Mouse (Mus musculus) embryonic fibroblast, embryonic 13.5 days (primary cell): ENCODE results near the gene Sh3bp5.

ENCODE experiments used
- CTCF ChIP-seq: IDR thresholded peaks from 2 replicates; pipeline ENCODE4 v1.5.1; 2011; ENCODE audit warnings: mild to moderate bottlenecking, control low read depth, low read length, moderate library complexity, borderline replicate concordance; ENCODE audit not compliant: insufficient read depth
- POLR2A ChIP-seq: IDR thresholded peaks from 2 replicates; pipeline ENCODE4 v1.6.1; 2011; ENCODE audit warnings: low read depth, mild to moderate bottlenecking, control low read depth, low read length, moderate library complexity

GRCm38 (mm10) chr14:31472451-31473061 is 36.7 kb upstream of the Sh3bp5 start:
- TF ChIP-seq POLR2A = no peak
- TF ChIP-seq CTCF = no peak
